8 mouse cellular contexts compared by ENCODE assay signal in the genomic region with DNA sequence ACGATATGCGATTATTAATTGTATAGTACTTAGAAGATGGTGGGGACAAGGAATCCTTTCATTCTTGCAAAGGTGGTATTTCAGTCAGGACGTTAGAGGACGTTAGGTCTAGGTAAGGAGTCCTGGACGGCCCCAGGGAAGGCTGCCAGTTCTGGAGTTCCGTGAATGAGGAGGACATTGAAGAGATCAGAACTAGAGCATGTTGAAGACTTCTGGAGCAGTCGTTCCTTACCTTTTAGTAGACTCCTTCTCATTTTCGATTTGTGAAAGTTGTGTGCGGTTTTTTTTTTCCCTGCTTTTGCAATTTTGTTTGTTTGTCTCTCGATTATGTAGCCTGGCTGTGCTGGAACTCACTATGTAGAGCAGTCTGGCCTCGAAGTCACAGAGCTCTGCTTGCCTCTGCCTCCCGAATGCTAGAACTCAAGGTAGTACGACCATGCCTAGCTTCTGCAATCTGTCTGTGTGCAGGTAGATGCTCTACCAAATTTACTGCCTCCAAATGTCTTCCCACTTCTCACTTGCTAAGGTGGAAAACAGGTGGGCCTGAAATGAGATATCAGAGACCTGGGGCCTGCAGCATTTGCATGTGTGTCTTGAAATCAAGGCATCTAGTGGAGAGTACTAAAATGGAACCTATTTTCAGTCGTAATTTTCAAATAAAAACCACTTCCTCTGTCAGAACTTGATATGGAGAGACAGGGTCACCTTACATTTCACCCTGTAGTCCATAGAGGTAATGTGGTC. TPM values are rescaled to one million over a fixed set of nuclear protein-coding genes. Genes with fewer than 3 reads are reported as not detected.
DNase-seq lines count a peak whose midpoint lies in the region; ATAC-seq and TF ChIP-seq lines count a peak whose summit lies in the region.

No protein-coding gene starts in this region.

- DNase-seq in cerebellum, adult 11-12 months: peak; percentile 52
- no peak for DNase-seq in testis, postnatal 14 days (ENCODE audit: low spot score)
- DNase-seq in intestine, embryonic 14.5 days (ENCODE audit: low spot score): no peak
- DNase-seq in midbrain, postnatal 0 days (ENCODE audit: low spot score): no peak
- no peak for DNase-seq in adrenal gland, adult 18-20 months (ENCODE audit: low spot score in 2 of 2)

- H3K4me1 ChIP-seq in testis, adult 2 months (ENCODE audit: control insufficient read depth, insufficient read depth, low read length): peaks cover 8% of the 10 kb centered on the region
- peaks cover 17% of the 10 kb centered on the region; the same call in 1 of the 2 replicates for H3K4me1 ChIP-seq in intestine, embryonic 14.5 days (replicated peaks; ENCODE audit: control insufficient read depth, insufficient read depth, low read length)
- H3K4me1 ChIP-seq in midbrain, postnatal 0 days (ENCODE audit: insufficient read depth, low read length): peaks cover 9% of the 10 kb centered on the region

- H3K27me3 ChIP-seq in testis, adult 2 months (ENCODE audit: control insufficient read depth, insufficient read depth, low read length): no peaks in the 10 kb centered on the region
- H3K27me3 ChIP-seq in intestine, embryonic 14.5 days (replicated peaks; ENCODE audit: control insufficient read depth, insufficient read depth, low read length): no peaks in the 10 kb centered on the region
- no peaks in the 10 kb centered on the region for H3K27me3 ChIP-seq in midbrain, postnatal 0 days (ENCODE audit: insufficient read depth, low read length)

- no peak for TF ChIP-seq CTCF in testis, adult 2 months (IDR thresholded peaks at IDR 0.05; ENCODE audit: control insufficient read depth, insufficient read depth, insufficient replicate concordance, low read depth, low read length)
- no peak for TF ChIP-seq CTCF in midbrain, postnatal 0 days (IDR thresholded peaks at IDR 0.05)

- H3K9ac ChIP-seq in intestine, embryonic 14.5 days (ENCODE audit: low read length): peak overlapping the region; percentile 92
- H3K9ac ChIP-seq in midbrain, postnatal 0 days (replicated peaks; ENCODE audit: low read length, poor library complexity, severe bottlenecking): peak overlapping the region; percentile 86

- H3K4me2 ChIP-seq in intestine, embryonic 14.5 days (ENCODE audit: low read length): peak overlapping the region; percentile 72
- peak overlapping the region; percentile 63 for H3K4me2 ChIP-seq in midbrain, postnatal 0 days (ENCODE audit: low read depth, low read length, poor library complexity, severe bottlenecking)

- H3K9me3 ChIP-seq in intestine, embryonic 14.5 days (ENCODE audit: control insufficient read depth, low read length): no peaks in the 10 kb centered on the region
- H3K9me3 ChIP-seq in midbrain, postnatal 0 days (ENCODE audit: low read length): no peaks in the 10 kb centered on the region

- WGBS in intestine, embryonic 14.5 days: 33% methylated on average over 14 of the region's 14 CpGs
- WGBS in midbrain, postnatal 0 days: 37% methylated on average over 14 of the region's 14 CpGs

- no peaks in the 10 kb centered on the region for H3K36me3 ChIP-seq in testis, adult 2 months (ENCODE audit: control insufficient read depth, insufficient read depth, low read length)
- no peaks in the 10 kb centered on the region for H3K36me3 ChIP-seq in intestine, embryonic 14.5 days (ENCODE audit: control insufficient read depth, insufficient read depth, low read length)
- H3K36me3 ChIP-seq in midbrain, postnatal 0 days (ENCODE audit: insufficient read depth, low read length): no peaks in the 10 kb centered on the region

- no peak for TF ChIP-seq POLR2A in testis, adult 2 months (IDR thresholded peaks at IDR 0.05; ENCODE audit: control insufficient read depth, low read depth, low read length)

- peak overlapping the region; percentile 91 for H3K4me3 ChIP-seq in testis, adult 2 months (ENCODE audit: control insufficient read depth, low read depth, low read length)
- peak overlapping the region; percentile 81 for H3K4me3 ChIP-seq in intestine, embryonic 14.5 days (ENCODE audit: low read depth, low read length)
- peak overlapping the region; percentile 94 for H3K4me3 ChIP-seq in midbrain, postnatal 0 days (ENCODE audit: low read depth, low read length)

- H3K27ac ChIP-seq in testis, adult 2 months (ENCODE audit: control insufficient read depth, insufficient read depth, low read depth, low read length): no peak overlapping the region
- H3K27ac ChIP-seq in intestine, embryonic 14.5 days (ENCODE audit: low read depth): peak overlapping the region; percentile 83
- no peak overlapping the region for H3K27ac ChIP-seq in midbrain, postnatal 0 days (ENCODE audit: low read depth, low read length)

- no peak for ATAC-seq in cerebellum, adult (ENCODE audit: insufficient number of reproducible peaks, low FRiP score, low TSS enrichment)
- no peak for ATAC-seq in intestine, embryonic 14.5 days (replicated peaks; ENCODE audit: low FRiP score, low TSS enrichment, low read depth)
- no peak for ATAC-seq in midbrain, postnatal 0 days (ENCODE audit: low FRiP score)
- ATAC-seq in megakaryocyte-erythroid progenitor cell, adult 5-6 weeks (replicated peaks; ENCODE audit: low FRiP score, low TSS enrichment, poor library complexity, severe bottlenecking): no peak

RNA-seq across cellular contexts. Expression of gene Mtmr12, which starts 1.2 kb away (rescaled TPM):
- polyA plus RNA-seq in testis, adult 2 months (2012; rRNA removed): 26.2 and 27.0 TPM in 2 replicates
- polyA plus RNA-seq in intestine, embryonic 14.5 days (2014; fragmentation: Nextera tagmentation; extraction: Ambion mirVana): 21.2 and 23.9 TPM in 2 replicates
- total RNA-seq in midbrain, postnatal 0 days (2014; rRNA removed): 10.4 and 12.6 TPM in 2 replicates
- polyA plus RNA-seq in midbrain, postnatal 0 days (2015; fragmentation: Nextera tagmentation; extraction: Ambion mirVana): 4.5 and 4.8 TPM in 2 replicates
- total RNA-seq in adrenal gland, adult 18-20 months (2021): 10 to 100 TPM; 17.6 to 24.1 TPM
- 15.7 and 19.6 TPM in 2 replicates for total RNA-seq in megakaryocyte-erythroid progenitor cell, adult 5-6 weeks (2014; fragmentation: Nextera tagmentation)
- total RNA-seq in megakaryocyte-erythroid progenitor cell, adult 5-6 weeks (2017): 12.2 and 21.9 TPM in 2 replicates
